Mouse (Mus musculus) urinary bladder, postnatal 0 days (tissue): Measurements from ENCODE around the gene Nfrkb. TPM values are rescaled to one million over a fixed set of nuclear protein-coding genes. Genes with fewer than 3 reads are reported as not detected.

ENCODE experiments used
- polyA plus RNA-seq: library from polyadenylated mRNA; unstranded; fragments of >200 nt; fragmentation: Nextera tagmentation; extraction: Ambion mirVana; gene quantifications from 2 replicates; pipeline ENCODE4 v1.2.1, GENCODE M21; 2015

Nfrkb gene
- 10.2 and 10.7 TPM in 2 replicates for polyA plus RNA-seq

DNA sequence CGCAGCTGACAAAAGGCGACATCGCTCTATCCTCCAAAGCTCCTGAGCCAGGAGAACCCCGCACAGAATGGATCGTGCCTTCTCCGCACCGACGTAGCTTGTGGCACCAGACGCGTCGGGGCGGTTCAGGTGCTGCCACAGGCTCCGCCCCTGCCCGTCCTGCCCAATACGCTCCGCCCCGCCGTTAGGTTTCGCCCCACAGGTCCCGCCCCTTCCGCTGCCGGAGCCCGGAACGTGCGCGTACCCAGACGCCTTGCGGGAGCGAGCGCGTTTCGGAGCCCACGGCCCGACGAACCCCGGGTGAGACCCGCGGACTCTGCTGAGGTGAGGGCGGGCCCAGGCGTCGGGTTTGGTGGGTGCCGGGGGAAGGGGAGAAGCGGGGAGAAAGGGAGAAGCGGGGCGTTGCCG lies at the start of gene Nfrkb:
Gene Nfrkb (plus strand): TSS at position 246 of the 408 bp plus-strand sequence.

DNA sequence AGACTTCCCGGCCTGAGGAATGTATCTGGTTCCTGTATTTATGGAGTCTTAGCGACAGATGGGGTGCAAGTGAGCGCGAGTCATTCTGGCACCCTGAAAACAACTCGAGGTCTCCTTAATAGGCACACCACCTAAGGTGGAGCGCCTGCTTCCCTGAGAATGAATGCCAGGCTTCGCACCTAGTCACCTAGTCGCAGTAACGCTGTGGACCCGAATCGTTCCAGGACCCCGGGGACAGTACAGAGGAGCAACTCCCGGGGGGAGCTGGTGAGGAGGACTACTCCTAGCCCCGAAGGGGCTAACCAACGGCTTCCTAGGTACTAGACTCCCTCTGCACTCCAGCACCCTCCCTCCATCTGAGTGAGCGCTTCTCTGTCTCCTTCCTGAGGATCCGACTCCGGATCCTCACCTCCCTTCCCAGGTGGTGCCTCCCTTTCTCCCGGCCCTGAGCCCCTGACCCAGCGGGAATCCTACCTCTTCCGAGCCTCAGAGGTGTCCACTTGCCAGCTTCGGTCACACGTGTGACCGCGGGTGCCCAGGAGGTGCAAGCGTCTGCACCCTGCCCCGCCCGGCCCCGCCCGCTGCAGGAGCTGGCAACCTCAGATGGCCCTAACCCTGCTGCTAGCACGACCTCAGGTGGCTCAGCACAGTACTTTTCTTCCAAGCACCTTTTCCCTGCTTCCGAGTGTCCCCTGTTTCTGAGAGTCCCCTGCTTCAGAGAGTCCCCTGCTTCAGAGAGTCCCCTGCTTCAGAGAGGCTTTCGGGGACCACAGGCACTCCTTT lies 77.9 kb downstream of the Nfrkb start, which contains the start of gene Tmem45b:
Gene Tmem45b (minus strand): TSS at position 771 of the 783 bp plus-strand sequence.

Other genes with a start within 250 kb of the Nfrkb start
- 696 and 760 TPM in 2 replicates for gene Aplp2, start 174.4 kb upstream of the Nfrkb start, polyA plus RNA-seq
- 1.7 and 1.9 TPM in 2 replicates for gene Prdm10, start 105.7 kb upstream of the Nfrkb start, polyA plus RNA-seq
- gene Tmem45b, start 78.3 kb downstream of the Nfrkb start, polyA plus RNA-seq, result 101 and 120 TPM in 2 replicates